Mouse (Mus musculus): ENCODE measurements at regions not wholly inside any gene's neighbourhood (a gene's known extent, or its start where the extent isn't known, plus 50 kb on each side); places are given as distances from the start of the nearest gene placed in this dataset.

DNA sequence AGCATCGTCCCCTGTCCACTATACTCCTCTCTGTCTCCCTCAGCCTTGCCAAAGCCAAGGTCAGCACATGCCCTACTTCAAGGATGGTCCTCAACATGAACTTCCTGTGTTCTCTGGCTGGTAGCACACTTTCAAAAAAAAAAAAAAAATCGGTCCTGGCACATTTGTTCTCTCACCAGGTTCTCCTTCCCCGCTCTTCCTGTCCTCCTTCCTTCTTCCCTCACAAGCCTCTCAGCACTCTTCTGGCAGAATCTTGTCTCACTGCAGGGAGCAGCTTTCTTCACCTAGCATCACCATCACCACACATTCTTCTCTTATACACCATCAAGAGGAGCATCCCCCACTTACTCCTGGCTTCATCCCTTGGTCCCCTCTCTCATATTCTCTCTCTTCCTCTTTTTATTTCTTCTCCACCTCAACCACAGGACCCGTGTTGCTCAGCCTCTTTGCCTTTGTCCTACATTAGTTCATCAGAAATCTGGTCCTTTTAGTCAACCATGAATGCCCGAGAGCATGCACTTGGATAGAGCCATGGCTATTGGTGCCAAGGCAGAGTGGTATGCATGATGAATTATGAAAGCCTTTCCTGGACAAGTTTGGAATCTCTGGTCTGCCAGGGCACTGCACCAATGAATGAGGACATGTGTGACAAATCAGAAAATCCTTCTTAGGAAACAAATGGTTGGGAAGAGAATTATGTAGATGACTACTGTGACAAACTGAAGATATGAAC is 230.8 kb downstream of the Btg1 start:
- CTCF ChIA-PET = no interaction called here

DNA sequence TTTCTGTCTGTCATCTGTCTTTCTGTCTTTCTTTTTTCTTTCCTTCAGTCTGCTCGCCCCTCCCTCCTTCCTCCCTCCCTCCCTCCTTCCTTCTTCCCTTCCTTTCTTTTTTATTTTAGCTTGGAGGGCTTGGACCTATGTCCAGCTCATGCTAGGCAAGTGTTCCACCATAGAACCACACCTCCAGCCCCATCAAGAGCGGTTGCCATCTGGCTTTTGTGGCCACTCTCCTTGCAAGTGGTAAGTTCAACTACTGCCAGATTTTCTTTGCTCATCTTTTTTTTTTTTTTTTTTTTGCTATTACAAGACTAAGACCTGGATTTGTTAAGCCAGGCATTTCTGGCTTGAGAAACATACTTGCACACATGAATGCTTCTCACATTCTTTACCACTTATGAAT is 231.7 kb downstream of the Btg1 start:
- CTCF ChIA-PET = interaction anchor here (0.7 kb wide), 1 partner anchor 316 kb away, joined by 11 read pairs; no protein-coding TSS in a partner anchor

DNA sequence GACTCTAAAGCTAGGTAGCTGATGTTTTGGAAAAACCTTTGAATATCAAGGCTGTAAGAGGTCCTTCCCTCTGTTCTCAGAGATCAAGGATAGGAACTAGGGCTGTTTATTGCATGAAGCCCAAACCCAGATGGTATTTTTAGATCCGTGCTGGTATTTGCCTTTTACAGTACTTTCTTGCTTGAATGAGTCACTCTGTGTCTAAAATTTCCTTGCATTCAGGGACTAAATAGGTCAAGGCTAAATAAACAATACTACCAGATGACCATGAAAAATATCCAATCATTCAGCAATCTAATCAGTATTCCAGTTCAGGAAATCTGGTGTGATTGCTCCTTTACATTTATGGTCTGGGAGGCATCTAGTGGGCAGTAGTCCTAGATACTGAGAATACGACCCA is 243.6 kb downstream of the Btg1 start:
- CTCF ChIA-PET = interaction anchor here (0.7 kb wide), 1 partner anchor 65 kb away, joined by 21 read pairs; no protein-coding TSS in a partner anchor

DNA sequence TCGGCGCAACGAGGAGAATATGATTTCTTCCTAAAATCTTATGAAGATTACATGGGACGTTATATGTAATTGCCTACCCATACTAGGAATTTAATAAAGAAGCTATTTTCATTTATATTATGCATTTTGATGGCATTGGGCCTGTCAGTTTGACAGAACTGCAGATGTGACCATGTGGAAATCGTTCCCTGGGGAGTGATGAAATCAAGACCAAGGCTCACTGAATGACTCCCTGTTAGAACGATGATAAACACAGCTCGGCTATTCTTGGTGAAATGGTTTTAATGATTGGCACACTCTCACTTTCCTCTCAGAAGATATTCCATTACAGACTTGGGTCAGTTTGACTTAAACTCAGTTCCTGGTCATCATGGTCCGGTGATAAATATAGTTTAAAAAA is 246.4 kb downstream of the Btg1 start:
- CTCF ChIA-PET = no interaction called here

DNA sequence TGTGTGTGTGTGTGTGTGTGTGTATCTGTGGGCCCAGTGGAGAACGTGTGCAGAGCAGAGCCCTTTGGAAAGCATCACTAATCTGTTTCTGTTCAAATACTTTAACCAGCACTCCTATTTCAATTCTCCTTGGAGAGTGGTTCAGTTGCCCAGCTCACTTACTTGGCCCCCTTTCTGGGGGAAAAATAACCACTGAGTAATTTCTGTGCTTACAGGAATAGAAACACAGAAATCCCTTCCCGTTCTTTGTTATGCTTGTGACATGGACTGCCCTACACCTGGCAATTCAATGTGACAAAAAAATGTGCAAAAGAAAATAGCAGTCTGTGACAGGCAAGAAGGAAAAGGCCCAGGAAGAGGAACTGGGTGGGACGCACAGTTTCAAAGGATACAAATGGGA is 249.7 kb downstream of the Btg1 start:
- CTCF ChIA-PET = interaction anchor here (0.6 to 0.7 kb wide), 2 partner anchors 9 to 155 kb away, joined by 3 read pairs; no protein-coding TSS in a partner anchor

GRCm38 (mm10) chr10:96871559-96872160 is 254.9 kb downstream of the Btg1 start:
- CTCF ChIA-PET = interaction anchor here (0.5 kb wide), 1 partner anchor 106 kb away, joined by 3 read pairs; no protein-coding TSS in a partner anchor

DNA sequence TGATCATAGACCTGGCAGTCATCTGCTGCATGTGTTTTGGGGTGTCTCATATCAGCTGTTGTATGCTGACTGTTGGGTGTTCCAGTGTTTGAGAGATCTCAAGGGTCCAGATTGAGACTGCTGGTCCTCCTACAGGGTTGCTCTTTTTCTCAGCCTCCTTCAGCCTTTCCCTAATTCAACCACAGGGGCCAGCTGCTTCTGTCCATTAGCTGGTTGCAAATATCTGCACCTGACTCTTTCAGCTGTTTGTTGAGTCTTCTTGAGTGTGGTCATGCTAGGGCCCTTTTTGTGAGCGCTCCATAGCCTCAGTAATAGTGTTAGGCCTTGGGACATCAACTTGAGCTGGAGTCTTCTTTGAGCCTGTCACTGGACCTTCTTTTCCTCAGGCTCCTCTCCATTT is 257.8 kb downstream of the Btg1 start:
- CTCF ChIA-PET = no interaction called here

GRCm38 (mm10) chr10:96875676-96876075 is 258.9 kb downstream of the Btg1 start:
- CTCF ChIA-PET = no interaction called here

- CTCF ChIA-PET = no interaction called here
Observed at GRCm38 (mm10) chr10:96879425-96879824, 262.6 kb downstream of the Btg1 start.

- CTCF ChIA-PET = no interaction called here
Observed at GRCm38 (mm10) chr10:96880771-96881170, 264.0 kb downstream of the Btg1 start.

DNA sequence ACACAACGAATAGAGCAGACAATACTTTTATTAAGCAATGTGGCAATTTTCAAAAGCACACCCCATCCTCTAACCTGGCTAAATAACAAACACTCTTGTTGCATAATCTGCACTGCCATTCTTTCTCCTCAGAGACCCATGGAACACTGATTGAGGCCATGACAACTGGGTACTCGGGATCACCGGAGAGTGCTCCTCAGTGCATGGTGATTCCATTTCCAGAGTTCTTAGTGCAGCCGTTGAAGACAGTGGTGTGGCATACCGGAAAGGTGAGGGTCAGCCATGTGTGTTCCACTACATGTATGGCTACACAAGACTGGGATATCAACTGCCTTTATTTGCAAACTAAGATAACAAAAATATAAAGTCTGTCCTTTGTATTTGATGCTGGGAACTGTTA is 264.4 kb downstream of the Btg1 start:
- CTCF ChIA-PET = no interaction called here

- CTCF ChIA-PET = no interaction called here
Observed at GRCm38 (mm10) chr10:96881660-96882059, 264.9 kb downstream of the Btg1 start.

GRCm38 (mm10) chr10:96901150-96901549 is 284.3 kb downstream of the Btg1 start:
- CTCF ChIA-PET = interaction anchor here (0.7 kb wide), 1 partner anchor 371 kb away, joined by 10 read pairs; no protein-coding TSS in a partner anchor

GRCm38 (mm10) chr10:96905098-96905809 is 288.4 kb downstream of the Btg1 start:
- CTCF ChIA-PET = no interaction called here

GRCm38 (mm10) chr10:96909661-96910315 is 293.0 kb downstream of the Btg1 start:
- CTCF ChIA-PET = no interaction called here

GRCm38 (mm10) chr10:96921181-96921580 is 304.4 kb downstream of the Btg1 start:
- CTCF ChIA-PET = no interaction called here

GRCm38 (mm10) chr10:96924266-96924672 is 307.5 kb downstream of the Btg1 start:
- CTCF ChIA-PET = no interaction called here

DNA sequence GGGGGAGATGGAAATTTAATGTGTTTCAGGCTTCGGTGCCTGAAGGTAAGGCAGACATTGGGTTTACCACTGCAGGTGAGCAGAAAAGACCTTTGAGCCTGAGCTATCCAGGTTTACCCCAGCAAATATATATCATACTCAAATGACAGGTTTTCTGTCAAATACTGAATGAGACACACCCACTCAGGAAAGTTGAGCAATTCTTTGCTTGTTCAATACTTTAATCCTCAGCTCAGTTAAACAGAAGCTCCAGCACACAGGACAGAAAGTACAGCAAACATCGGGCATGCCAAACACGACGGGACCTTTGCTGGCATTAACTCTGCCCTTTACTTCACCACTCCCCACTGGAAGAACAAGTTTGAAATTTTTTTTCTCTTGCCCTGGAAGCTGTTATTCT is 307.9 kb downstream of the Btg1 start:
- CTCF ChIA-PET = no interaction called here

GRCm38 (mm10) chr10:96925771-96926170 is 309.0 kb downstream of the Btg1 start:
- CTCF ChIA-PET = interaction anchor here (0.6 kb wide), 1 partner anchor 65 kb away, joined by 21 read pairs; no protein-coding TSS in a partner anchor

DNA sequence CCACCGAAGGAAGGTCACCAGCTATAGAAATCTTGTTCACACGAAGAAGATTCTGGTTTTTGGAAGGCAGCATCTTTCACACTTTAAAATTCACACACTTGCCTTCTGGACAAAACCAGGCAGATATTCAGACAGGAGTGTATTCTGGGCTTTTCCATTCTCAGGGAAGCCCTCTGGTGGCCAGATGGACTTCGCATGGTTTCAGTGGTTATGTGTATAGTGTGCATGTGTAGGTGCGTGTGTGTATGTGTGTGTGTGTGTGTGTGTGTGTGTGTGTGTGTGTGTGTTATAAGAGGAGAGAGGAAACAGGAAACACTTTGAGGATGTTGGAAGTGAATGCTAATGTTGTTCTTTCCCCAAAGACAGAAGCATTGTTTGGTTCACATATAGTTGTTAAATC is 317.9 kb downstream of the Btg1 start:
- CTCF ChIA-PET = interaction anchor here (1.2 kb wide), 1 partner anchor 13 kb away, joined by 3 read pairs; no protein-coding TSS in a partner anchor

GRCm38 (mm10) chr10:96940887-96941518 is 324.2 kb downstream of the Btg1 start:
- CTCF ChIA-PET = no interaction called here

DNA sequence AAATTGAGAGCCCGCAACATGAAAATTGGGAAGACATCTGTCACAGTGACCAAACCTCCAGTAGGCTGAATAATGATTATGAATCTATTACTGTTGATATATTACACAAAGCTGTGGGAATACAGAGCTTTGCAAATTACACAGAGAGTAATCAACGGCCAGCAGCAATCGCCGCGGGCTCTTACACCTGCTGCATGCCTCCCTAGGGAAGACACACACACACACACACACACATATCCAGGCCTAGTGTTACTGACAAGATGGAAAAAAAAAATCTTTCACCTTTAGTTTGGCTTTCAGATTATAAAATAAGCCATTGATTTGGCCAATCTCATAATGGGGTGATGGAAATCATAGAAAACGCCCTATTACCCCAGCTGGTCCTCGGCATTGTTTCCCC is 327.4 kb downstream of the Btg1 start:
- CTCF ChIA-PET = no interaction called here
